15 mouse cellular contexts compared by ENCODE assay signal in the genomic region with DNA sequence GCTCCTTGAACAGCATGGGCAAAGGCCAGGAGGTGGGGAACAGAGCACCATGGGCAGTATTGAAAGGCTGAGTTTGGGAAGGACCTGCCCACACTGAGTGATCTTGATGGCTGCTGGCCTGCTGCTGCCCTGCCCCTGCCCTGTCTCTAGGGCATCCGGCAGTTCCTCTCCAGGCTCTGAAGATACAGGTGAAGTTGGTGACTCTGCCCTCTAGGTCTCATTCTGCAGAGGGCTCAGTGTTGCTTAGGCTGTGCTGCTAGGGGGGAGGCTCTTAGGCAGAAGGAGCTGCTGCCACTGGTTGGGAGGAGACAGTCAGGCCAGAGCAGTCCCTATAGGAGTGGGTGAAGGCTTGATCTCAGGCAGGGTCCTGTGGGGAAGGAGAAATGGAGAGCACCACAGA. TPM values are rescaled to one million over a fixed set of nuclear protein-coding genes. Genes with fewer than 3 reads are reported as not detected.
DNase-seq lines count a peak whose midpoint lies in the region; ATAC-seq and TF ChIP-seq lines count a peak whose summit lies in the region.
"Had no signal": no experiment of that assay in that cellular context is flagged by ENCODE, and none has a peak within 500 bp of the region (broad histone marks: within the 10 kb centered on the region; RNA-seq: fewer than 3 reads in every experiment).

No protein-coding gene starts in this region.

- no peak for ATAC-seq in heart, postnatal 0 days (ENCODE audit: insufficient read depth, low read depth)
- ATAC-seq in G1E (ENCODE audit: extremely low read depth, insufficient number of reproducible peaks, low FRiP score, poor library complexity, severe bottlenecking): no peak
- ATAC-seq in intestine, embryonic 14.5 days (replicated peaks; ENCODE audit: low FRiP score, low TSS enrichment, low read depth): no peak

- no peak overlapping the region for H3K4me2 ChIP-seq in heart, postnatal 0 days (ENCODE audit: low read depth, low read length)
- no peak overlapping the region for H3K4me2 ChIP-seq in intestine, embryonic 14.5 days (ENCODE audit: low read length)

- peak overlapping the region; percentile 65; the same call in 1 of the 2 replicates for H3K27ac ChIP-seq in heart, postnatal 0 days (ENCODE audit: low read depth)
- H3K27ac ChIP-seq in intestine, embryonic 14.5 days (ENCODE audit: low read depth): peak overlapping the region; percentile 51; the same call in 1 of the 2 replicates

- no peak overlapping the region for H3K9ac ChIP-seq in heart, postnatal 0 days (replicated peaks; ENCODE audit: low read depth, low read length)
- no peak overlapping the region for H3K9ac ChIP-seq in intestine, embryonic 14.5 days (ENCODE audit: low read length)

- 88% methylated on average over 1 of the region's 1 CpGs for WGBS in heart, postnatal 0 days
- WGBS in intestine, embryonic 14.5 days: 69% methylated on average over 1 of the region's 1 CpGs

- peaks cover 26% of the 10 kb centered on the region for H3K4me1 ChIP-seq in heart, postnatal 0 days (ENCODE audit: control insufficient read depth, insufficient read depth)
- H3K4me1 ChIP-seq in G1E (ENCODE audit: insufficient read depth, low read depth, low read length): peaks cover 59% of the 10 kb centered on the region
- peaks cover 18% of the 10 kb centered on the region for H3K4me1 ChIP-seq in intestine, embryonic 14.5 days (replicated peaks; ENCODE audit: control insufficient read depth, insufficient read depth, low read length)

- H3K9me3 ChIP-seq in heart, postnatal 0 days (replicated peaks; ENCODE audit: control insufficient read depth, low read length): no peaks in the 10 kb centered on the region
- H3K9me3 ChIP-seq in G1E (replicated peaks): no peaks in the 10 kb centered on the region
- no peaks in the 10 kb centered on the region for H3K9me3 ChIP-seq in intestine, embryonic 14.5 days (ENCODE audit: control insufficient read depth, low read length)

- DNase-seq in heart, postnatal 0 days (ENCODE audit: low spot score): no peak
- no peak for DNase-seq in heart, adult 8-10 months (ENCODE audit: low spot score)
- DNase-seq in G1E (ENCODE audit: low spot score): no peak
- no peak for DNase-seq in intestine, embryonic 14.5 days (ENCODE audit: low spot score)
- DNase-seq in naive thymus-derived CD4-positive, alpha-beta T cell, adult 2 months (ENCODE audit: low read depth): peak; percentile 43
- no peak for DNase-seq in layer of hippocampus, adult 18-20 months (ENCODE audit: low spot score in 2 of 2)
- no peak for DNase-seq in embryo, embryonic 10 days (ENCODE audit: low spot score)
- no peak for DNase-seq in cerebellum, adult 8-10 months
- DNase-seq: cerebellum, adult 18-20 months; gastrocnemius, postnatal 25 days; left cerebral cortex, postnatal 4 days; right cerebral cortex, postnatal 14 days had no signal

- H3K36me3 ChIP-seq in heart, postnatal 0 days (replicated peaks; ENCODE audit: control insufficient read depth, insufficient read depth, low read length): no peaks in the 10 kb centered on the region
- peaks cover 54% of the 10 kb centered on the region for H3K36me3 ChIP-seq in G1E (replicated peaks)
- H3K36me3 ChIP-seq in intestine, embryonic 14.5 days (ENCODE audit: control insufficient read depth, insufficient read depth, low read length): no peaks in the 10 kb centered on the region

- no peak for TF ChIP-seq EP300 in heart, postnatal 0 days (IDR thresholded peaks at IDR 0.05; ENCODE audit: low read depth)

- H3K27me3 ChIP-seq in heart, postnatal 0 days (ENCODE audit: control insufficient read depth, insufficient read depth, low read length): no peaks in the 10 kb centered on the region
- H3K27me3 ChIP-seq in G1E (ENCODE audit: insufficient read depth, low read length): no peaks in the 10 kb centered on the region
- H3K27me3 ChIP-seq in intestine, embryonic 14.5 days (replicated peaks; ENCODE audit: control insufficient read depth, insufficient read depth, low read length): no peaks in the 10 kb centered on the region

- no peak overlapping the region for H3K4me3 ChIP-seq in heart, postnatal 0 days (ENCODE audit: low read depth, low read length)
- peak overlapping the region; percentile 10; the same call in 1 of the 2 replicates for H3K4me3 ChIP-seq in G1E (ENCODE audit: low read depth, low read length)
- H3K4me3 ChIP-seq in intestine, embryonic 14.5 days (ENCODE audit: low read depth, low read length): no peak overlapping the region

- TF ChIP-seq CTCF in heart, postnatal 0 days (IDR thresholded peaks at IDR 0.05; ENCODE audit: low read depth): no peak
- TF ChIP-seq CTCF in G1E (IDR thresholded peaks at IDR 0.05; ENCODE audit: low read depth, low read length): no peak

RNA-seq across cellular contexts. Expression of gene Rmi2, which starts 3.0 kb away (rescaled TPM):
- 1.6 and 2.1 TPM in 2 replicates for total RNA-seq in heart, postnatal 0 days (2014; rRNA removed; ENCODE audit: low replicate concordance)
- 0.83 and 1.2 TPM in 2 replicates for polyA plus RNA-seq in heart, postnatal 0 days (2015; fragmentation: Nextera tagmentation; extraction: Ambion mirVana)
- under 1 TPM; 0.29 to 0.41 (median 0.32) TPM for total RNA-seq in heart, adult 8-10 months (2022)
- total RNA-seq in G1E (2014; fragmentation: Nextera tagmentation): 8.9 and 9.5 TPM in 2 replicates
- total RNA-seq in G1E (2017): 5.1 and 5.7 TPM in 2 replicates
- polyA plus RNA-seq in G1E (2012): 7.8 and 8.3 TPM in 2 replicates
- 3.7 and 3.9 TPM in 2 replicates for polyA plus RNA-seq in intestine, embryonic 14.5 days (2014; fragmentation: Nextera tagmentation; extraction: Ambion mirVana)
- total RNA-seq in layer of hippocampus, adult 18-20 months (2021): not detected

RNA-seq across cellular contexts. Expression of gene Gm11172, which starts 25.2 kb away (rescaled TPM):
- total RNA-seq in heart, postnatal 0 days (2014; rRNA removed; ENCODE audit: low replicate concordance): not detected in 2 replicates
- polyA plus RNA-seq in heart, postnatal 0 days (2015; fragmentation: Nextera tagmentation; extraction: Ambion mirVana): not detected in 2 replicates
- total RNA-seq in heart, adult 8-10 months (2022): not detected
- total RNA-seq in G1E (2014; fragmentation: Nextera tagmentation) (not detected in 2 replicates), G1E (2017) (not detected in 2 replicates)
- polyA plus RNA-seq in G1E (2012): not detected in 2 replicates
- not detected in 2 replicates for polyA plus RNA-seq in intestine, embryonic 14.5 days (2014; fragmentation: Nextera tagmentation; extraction: Ambion mirVana)
- not detected for total RNA-seq in layer of hippocampus, adult 18-20 months (2021)
- total RNA-seq: adrenal gland, adult 2 months; ES-E14; gastrocnemius, postnatal 25 days; left cerebral cortex, postnatal 4 days had no signal
- polyA plus RNA-seq: adrenal gland, adult 2 months; neural tube, embryonic 11.5 days had no signal

RNA-seq across cellular contexts. Expression of gene Prm1, which starts 32.3 kb away (rescaled TPM):
- not detected in 2 replicates for total RNA-seq in heart, postnatal 0 days (2014; rRNA removed; ENCODE audit: low replicate concordance)
- polyA plus RNA-seq in heart, postnatal 0 days (2015; fragmentation: Nextera tagmentation; extraction: Ambion mirVana): not detected in 2 replicates
- total RNA-seq in heart, adult 8-10 months (2022): not detected
- total RNA-seq in G1E (2014; fragmentation: Nextera tagmentation) (not detected in 2 replicates), G1E (2017) (not detected in 2 replicates)
- polyA plus RNA-seq in G1E (2012): not detected in 2 replicates
- polyA plus RNA-seq in intestine, embryonic 14.5 days (2014; fragmentation: Nextera tagmentation; extraction: Ambion mirVana): not detected in 2 replicates
- total RNA-seq in layer of hippocampus, adult 18-20 months (2021): not detected
- total RNA-seq: adrenal gland, adult 2 months; ES-E14; gastrocnemius, postnatal 25 days; left cerebral cortex, postnatal 4 days had no signal
- polyA plus RNA-seq: adrenal gland, adult 2 months; neural tube, embryonic 11.5 days had no signal

RNA-seq across cellular contexts. Expression of gene Prm2, which starts 42.0 kb away (rescaled TPM):
- total RNA-seq in heart, postnatal 0 days (2014; rRNA removed; ENCODE audit: low replicate concordance): not detected in 2 replicates
- polyA plus RNA-seq in heart, postnatal 0 days (2015; fragmentation: Nextera tagmentation; extraction: Ambion mirVana): not detected in 2 replicates
- total RNA-seq in heart, adult 8-10 months (2022): not detected
- total RNA-seq in G1E (2014; fragmentation: Nextera tagmentation): not detected in 2 replicates
- 0.49 TPM in 1 of 2 replicates, not detected in the other for total RNA-seq in G1E (2017)
- not detected in 2 replicates for polyA plus RNA-seq in G1E (2012)
- polyA plus RNA-seq in intestine, embryonic 14.5 days (2014; fragmentation: Nextera tagmentation; extraction: Ambion mirVana): not detected in 2 replicates
- total RNA-seq in layer of hippocampus, adult 18-20 months (2021): not detected
- total RNA-seq: adrenal gland, adult 2 months; ES-E14; gastrocnemius, postnatal 25 days; left cerebral cortex, postnatal 4 days had no signal
- polyA plus RNA-seq: neural tube, embryonic 11.5 days had no signal

RNA-seq across cellular contexts. Expression of gene Prm3, which starts 47.2 kb away (rescaled TPM):
- not detected in 2 replicates for total RNA-seq in heart, postnatal 0 days (2014; rRNA removed; ENCODE audit: low replicate concordance)
- not detected in 2 replicates for polyA plus RNA-seq in heart, postnatal 0 days (2015; fragmentation: Nextera tagmentation; extraction: Ambion mirVana)
- not detected for total RNA-seq in heart, adult 8-10 months (2022)
- total RNA-seq in G1E (2014; fragmentation: Nextera tagmentation): not detected in 2 replicates
- not detected in 2 replicates for total RNA-seq in G1E (2017)
- not detected in 2 replicates for polyA plus RNA-seq in G1E (2012)
- not detected in 2 replicates for polyA plus RNA-seq in intestine, embryonic 14.5 days (2014; fragmentation: Nextera tagmentation; extraction: Ambion mirVana)
- not detected for total RNA-seq in layer of hippocampus, adult 18-20 months (2021)
- total RNA-seq: adrenal gland, adult 2 months; ES-E14; gastrocnemius, postnatal 25 days; left cerebral cortex, postnatal 4 days had no signal
- polyA plus RNA-seq: adrenal gland, adult 2 months; neural tube, embryonic 11.5 days had no signal
